Mouse (Mus musculus): Measurements from ENCODE around the gene Erbin. TPM values are rescaled to one million over a fixed set of nuclear protein-coding genes. Genes with fewer than 3 reads are reported as not detected.

Gene Erbin
- total RNA-seq, 2 experiments from 2014 or later: 43.9 to 45.0 TPM

GRCm38 (mm10) chr13:103914114-103914736 lies 6.1 kb downstream of the Erbin start:
- DNase-seq (ENCODE audit: low spot score in 2 of 2): no peak

- DNase-seq (ENCODE audit: low spot score in 2 of 2): no peak
These were observed 8.0 kb downstream of the Erbin start for GRCm38 (mm10) chr13:103912351-103912750.

DNA sequence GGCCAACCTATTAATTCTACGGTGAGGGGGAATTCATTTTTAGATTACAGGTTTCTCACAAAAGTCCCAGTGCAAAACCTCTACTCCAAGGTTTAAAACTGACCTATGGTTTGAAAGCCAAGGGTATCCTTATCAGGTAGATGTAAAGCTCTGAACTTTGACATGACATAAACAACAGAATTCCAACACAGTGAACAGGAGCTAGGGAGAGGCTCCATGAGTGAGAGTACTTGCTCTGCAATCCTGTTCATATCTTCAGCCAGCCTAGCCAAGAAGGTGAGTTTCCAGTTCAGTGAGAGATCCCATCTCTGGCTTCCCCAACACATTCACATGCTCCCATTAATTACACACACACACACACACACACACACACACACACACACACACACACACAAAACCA lies 9.7 kb downstream of the Erbin start:
- no peak for DNase-seq (ENCODE audit: low spot score in 2 of 2)

- no peak for DNase-seq (ENCODE audit: low spot score in 2 of 2)
These were observed 10.4 kb downstream of the Erbin start for GRCm38 (mm10) chr13:103909894-103910293.

GRCm38 (mm10) chr13:103900015-103900414 lies 20.3 kb downstream of the Erbin start:
- no peak for DNase-seq (ENCODE audit: low spot score in 2 of 2)

GRCm38 (mm10) chr13:103897606-103898005 lies 22.7 kb downstream of the Erbin start:
- no peak for DNase-seq (ENCODE audit: low spot score in 2 of 2)

- no peak for DNase-seq (ENCODE audit: low spot score in 2 of 2)
These were observed 27.2 kb downstream of the Erbin start for GRCm38 (mm10) chr13:103893065-103893464.

GRCm38 (mm10) chr13:103890038-103890437 lies 30.3 kb downstream of the Erbin start:
- no peak for DNase-seq (ENCODE audit: low spot score in 2 of 2)

DNA sequence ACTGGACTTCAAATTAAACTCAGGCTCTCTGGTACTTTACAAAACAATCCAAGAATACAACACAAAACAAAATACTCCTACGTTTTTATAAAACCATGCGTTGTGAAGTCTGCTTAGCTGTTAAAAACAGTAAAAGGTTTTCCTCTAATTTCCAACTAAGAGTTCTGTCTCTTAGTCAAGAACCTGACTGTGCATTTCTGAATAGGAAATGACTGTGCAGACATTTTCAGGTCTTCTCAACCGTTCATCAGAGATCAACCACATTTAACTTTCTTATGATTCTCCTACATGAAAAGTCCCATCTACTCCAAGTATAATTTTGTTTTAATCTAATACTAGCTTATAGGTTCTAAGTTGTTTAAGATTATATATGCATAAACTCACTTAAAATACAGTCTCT lies 33.8 kb downstream of the Erbin start:
- no peak for DNase-seq (ENCODE audit: low spot score in 2 of 2)

DNA sequence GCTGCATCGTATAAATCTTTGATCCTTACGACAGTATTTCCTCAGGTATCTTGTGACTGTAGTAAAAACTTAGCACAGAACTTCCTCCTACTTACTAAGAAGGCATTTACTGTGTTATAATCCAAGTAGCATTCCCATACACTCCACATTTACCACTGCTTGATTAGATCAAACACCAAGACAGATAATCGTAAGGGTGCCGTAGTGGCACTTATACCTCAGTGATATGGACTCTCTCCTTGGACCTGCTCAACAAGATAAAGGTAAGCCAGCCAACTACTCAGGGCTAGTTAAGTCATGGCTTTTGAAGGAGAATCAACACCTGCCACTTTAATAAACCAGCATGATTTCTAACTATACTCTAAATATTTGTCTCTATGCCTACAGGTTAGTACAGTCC lies 39.1 kb downstream of the Erbin start:
- no peak for DNase-seq (ENCODE audit: low spot score in 2 of 2)

GRCm38 (mm10) chr13:103876743-103877142 lies 43.6 kb downstream of the Erbin start:
- DNase-seq (ENCODE audit: low spot score in 2 of 2): no peak

GRCm38 (mm10) chr13:103875823-103876514 lies 44.3 kb downstream of the Erbin start:
- DNase-seq (ENCODE audit: low spot score in 2 of 2): no peak

DNA sequence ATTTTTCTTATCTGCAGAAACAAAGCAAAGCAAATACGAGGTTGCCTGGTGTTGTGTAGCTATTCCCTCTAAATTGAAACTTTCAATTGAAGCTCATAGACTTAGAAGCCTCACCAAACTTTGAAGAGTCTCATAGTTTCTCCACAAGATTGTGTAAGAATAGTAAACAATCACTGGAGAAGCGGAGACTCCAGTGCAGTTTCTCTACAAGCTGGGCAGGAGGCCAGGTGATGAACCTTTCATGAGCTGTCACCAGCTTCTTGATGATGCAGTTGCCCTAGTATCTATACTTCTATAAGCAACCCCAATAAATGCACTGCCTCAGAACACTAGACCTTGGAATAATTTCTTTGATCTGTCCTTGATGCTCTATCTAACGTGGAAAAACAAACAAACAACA lies 49.5 kb downstream of the Erbin start:
- DNase-seq (ENCODE audit: low spot score in 2 of 2): no peak

GRCm38 (mm10) chr13:103870117-103870516 lies 50.2 kb downstream of the Erbin start:
- DNase-seq (ENCODE audit: low spot score in 2 of 2): no peak

DNA sequence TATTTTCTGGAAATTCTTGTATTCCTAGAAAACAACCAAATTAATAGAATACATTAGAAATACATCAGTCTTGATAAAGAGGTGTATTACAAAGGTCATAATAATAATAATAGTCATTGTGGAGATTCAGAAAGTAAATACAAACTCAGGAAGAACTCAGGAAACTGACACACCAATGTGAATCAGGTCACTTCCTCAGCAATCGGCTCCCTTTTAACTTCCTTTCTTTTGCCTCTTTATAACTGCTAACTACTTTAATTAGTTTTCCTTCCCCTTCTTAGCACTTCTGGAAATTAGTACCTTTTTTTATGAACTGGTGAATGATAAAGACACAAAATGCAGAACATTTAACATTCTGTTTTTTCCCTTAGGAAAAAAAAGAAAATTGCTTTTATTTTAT lies 51.4 kb downstream of the Erbin start:
- no peak for DNase-seq (ENCODE audit: low spot score in 2 of 2)

GRCm38 (mm10) chr13:103862041-103862440 lies 58.3 kb downstream of the Erbin start:
- no peak for DNase-seq (ENCODE audit: low spot score in 2 of 2)

GRCm38 (mm10) chr13:103859041-103859440 lies 61.3 kb downstream of the Erbin start:
- no peak for DNase-seq (ENCODE audit: low spot score in 2 of 2)

DNA sequence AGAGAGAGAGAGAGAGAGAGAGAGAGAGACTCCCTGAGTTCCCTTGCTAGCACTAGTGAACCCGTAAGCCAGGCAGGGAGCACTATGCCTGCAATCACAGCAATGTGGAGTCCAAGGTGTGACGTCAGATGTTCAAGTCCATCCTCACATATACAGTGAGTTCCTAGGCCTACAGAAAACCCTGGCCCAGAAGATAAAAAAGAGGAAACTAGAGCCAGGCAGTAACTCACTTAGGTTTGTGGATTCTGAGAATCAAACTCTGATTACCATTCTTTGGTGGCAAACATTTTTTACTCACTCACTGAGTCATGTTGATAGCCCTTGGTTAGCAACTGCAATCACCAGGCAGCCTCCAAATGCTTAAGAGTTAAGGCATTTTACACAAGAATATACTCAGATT lies 72.7 kb downstream of the Erbin start:
- DNase-seq (ENCODE audit: low spot score in 2 of 2): no peak

DNA sequence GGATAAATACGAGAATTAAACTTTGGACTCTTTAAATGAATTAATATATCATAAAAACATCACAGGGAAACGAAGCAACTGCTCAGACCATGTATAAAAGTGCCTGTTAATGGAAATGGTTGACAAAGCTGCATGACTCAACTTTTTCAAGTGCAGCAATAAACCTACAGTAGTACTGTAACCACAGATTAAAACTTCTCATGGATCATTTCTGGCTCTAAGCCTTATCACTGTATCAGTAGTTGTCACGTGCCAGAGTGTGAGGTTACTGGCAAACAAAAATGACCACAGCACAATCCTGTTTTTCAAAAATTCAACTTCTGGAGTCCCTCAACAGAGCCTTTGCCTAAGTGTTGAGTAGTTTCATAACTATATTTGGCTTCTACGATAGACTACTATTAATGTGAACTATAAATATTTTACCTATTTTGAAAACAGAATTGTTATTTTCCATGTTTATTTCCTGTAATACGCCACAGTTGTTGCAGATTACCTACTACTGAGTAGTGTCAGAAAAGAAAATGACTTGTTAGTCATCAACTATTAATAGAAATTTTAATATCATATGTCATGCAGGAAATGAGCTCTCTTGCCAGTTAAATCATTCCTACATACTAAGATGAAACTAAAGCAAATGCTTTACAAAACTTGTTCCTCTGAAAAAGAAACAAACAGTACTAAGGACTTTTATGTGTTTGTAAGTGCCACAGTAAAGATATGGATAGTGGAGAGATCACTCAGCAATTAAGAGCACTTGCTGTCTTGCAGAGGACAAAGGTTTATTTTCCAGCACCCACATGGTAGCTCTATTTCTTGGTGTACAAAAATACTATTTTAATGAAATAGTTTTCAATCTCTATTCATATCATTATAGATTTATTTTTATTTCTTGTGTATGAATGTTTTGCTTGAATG lies 78.8 kb downstream of the Erbin start:
- no peak for DNase-seq (ENCODE audit: low spot score in 2 of 2)

DNA sequence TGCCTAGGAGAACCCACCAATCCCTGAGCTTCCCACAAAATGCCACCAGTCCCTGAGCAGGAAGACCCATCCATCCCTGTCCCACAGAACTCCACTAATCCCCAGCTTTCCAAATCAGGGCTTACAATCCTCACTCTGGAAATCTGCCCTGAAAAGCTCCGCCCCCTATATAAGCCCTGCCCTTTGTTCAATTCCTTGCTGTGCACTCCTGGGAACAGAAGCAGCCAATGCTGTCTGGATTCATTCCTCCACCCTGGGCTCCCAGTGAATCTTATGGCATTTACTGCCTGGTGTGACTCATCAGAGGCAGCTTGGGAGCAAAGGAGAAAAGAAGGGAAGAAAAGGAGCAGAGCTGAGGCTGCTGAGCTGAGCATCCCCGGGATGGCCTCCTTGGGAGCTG lies 81.7 kb downstream of the Erbin start:
- no peak for DNase-seq (ENCODE audit: low spot score in 2 of 2)

DNA sequence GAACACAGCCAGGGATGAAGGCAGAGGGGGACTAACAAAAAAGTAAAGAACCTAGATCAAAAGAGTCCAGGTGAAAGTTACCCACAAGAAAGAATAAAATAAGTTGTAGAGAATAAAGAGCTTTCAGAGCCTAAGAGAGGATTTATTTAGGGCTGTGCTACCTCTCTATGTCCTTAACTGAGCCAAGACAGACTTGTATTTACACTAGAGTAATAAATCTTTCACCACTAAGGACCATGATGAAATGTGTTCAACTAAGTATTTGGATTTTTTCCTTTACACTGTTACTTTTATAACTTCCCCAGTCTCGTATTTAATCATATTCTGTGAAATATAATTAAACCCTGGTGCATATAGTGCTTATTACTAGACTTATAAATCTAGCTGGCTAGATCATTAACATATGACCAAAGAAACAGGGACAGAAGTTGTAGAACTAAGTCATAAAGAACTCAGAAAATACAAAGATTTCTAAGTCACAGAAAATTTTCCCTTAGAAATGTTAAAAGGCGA lies 90.6 kb downstream of the Erbin start:
- no peak for DNase-seq (ENCODE audit: low spot score in 2 of 2)

DNA sequence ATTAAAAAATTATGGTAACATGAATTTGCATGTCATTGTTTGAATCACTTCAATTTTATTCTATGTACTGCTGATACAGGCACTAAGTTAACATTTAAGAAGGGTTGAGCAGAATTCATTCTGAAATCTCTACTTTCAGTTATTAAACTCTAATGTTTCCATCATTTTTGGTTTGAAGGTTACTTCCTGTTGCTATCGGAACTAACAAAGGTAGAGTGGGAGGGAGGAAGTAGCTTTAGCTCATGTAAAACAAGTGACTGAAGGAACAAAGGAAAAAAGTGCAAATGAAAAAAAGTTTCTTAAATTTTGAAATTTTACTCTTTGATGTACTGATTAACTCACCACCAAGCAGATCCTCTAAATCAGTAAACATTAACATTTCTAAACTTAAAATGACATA lies 98.0 kb downstream of the Erbin start:
- no peak for DNase-seq (ENCODE audit: low spot score in 2 of 2)
